Mouse (Mus musculus) kidney, adult 9 months (tissue): ENCODE results near the gene AW146154.
"Not testable (repeated sequence)": the region's sequence is repeated elsewhere in the genome, so short reads cannot be mapped to it uniquely, and the experiment has no call there.

Source experiments
- DNase-seq: peaks from one replicate; pipeline ENCODE4 v3.0.0; 2022

The AW146154 gene

DNA sequence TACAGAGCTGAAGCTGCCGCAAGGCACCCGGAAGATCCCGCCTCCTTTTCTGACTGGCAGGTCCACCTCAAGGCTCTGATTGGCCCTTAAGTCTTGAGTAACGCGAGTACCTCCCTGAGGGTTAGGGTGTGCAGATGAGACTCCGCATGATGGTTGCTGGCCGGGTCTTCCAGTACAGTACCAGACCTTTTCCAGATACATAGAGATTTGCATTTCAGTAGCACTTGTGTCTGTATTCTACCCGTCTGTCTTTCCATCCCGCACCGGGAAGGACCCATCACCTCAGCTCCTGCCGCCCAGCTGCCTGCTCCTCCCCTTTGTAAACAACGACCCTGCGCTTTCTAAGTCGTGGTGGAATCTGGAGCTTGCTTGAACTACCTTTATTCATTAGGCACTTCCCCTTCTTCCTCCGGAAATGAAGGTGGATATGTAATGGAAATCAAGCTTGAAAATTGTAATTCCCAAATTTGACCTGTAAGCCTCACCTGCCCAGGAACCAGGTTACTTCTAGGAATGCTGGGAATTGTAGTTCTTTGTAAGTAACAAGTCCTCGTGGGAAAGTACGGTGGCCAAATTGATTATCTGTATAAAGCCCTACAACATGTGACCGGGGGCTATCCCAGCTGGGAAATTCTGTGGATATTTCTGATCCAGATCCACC lies at the start of gene AW146154, which contains the start of gene Gm20449:
Gene AW146154, minus strand, starts transcription at position 502 of the 661 bp plus-strand sequence.
Gene Gm20449, minus strand, starts transcription at position 29 of the 661 bp plus-strand sequence.
- peak; percentile 99 for DNase-seq

DNA sequence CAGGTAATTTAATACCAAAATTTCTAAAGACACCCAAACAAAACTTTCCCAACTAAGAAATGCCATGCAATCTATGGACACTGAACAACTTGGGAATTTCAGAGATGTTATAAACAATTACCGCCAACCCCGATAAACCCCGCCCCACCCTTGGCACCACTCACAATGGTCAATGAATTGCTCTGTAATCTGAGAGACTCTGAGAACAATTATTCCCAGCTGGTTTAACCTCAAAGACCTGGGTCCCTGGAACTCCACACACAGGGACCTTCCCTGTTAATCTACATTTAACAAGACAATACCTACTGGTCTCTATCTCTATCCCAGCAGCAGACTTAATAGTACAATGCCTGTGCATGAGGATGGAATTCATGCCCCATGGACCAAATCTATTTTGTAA lies 13.0 kb upstream of the AW146154 start:
- DNase-seq = no peak

DNA sequence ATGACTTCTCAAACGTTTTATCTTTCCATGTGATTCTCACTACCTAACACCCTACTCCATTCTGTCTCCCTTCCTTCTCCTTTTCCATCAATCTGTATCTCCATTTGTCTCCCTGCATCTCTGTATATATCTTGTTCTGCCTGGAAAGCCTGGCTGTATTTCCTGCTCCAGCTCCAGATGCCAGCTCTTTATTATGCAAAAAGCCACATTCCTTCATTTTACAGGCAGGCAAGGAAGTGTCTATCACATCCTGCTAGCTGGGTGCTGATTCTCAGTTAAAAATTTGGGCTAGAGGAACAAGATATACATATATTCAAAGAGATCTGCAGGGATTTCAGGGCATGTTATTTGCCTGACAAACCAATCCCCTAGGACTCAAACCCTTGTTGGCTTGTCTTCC lies 12.5 kb upstream of the AW146154 start:
- DNase-seq = no peak

- DNase-seq = no peak
Observed at GRCm38 (mm10) chr7:41502402-41502801, 2.7 kb upstream of the AW146154 start.

DNA sequence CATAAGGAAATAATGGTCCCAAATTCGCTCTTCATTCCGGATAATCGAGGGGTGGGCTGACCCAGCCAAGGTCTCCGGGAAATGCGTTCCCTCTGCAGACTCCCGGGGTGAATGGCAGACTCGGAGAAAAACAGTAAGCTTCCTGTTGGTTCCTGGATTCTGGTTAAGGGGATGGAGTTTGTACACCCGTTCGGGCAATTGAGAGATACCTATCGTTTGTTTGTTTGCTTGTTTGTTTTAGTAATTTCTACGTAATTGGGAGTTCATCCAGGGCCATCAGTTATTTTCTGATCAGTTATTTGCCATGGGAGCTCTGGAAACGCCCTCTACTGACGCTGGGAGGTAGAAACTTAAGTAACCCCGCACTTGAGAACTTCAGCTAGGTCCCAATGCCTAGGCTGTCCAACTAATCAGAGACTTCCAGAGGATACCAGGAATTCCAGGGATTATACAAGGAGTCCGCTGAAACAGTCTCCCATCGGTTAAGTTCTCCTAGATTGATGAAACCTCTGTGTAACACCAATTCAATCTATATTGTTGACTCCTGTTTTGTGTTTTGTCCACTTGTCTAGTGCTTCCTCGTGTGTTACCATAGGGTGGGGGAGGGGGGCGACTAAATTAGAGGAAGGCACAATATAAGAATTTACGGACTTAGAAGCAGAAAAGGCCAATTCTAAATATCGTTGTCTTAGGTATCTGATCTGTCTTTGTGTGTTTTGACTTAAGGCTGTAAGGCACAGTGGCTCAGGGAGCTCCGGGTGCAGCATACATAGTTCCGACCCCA lies 653 bp upstream of the AW146154 start:
- DNase-seq = peak; percentile 90

DNA sequence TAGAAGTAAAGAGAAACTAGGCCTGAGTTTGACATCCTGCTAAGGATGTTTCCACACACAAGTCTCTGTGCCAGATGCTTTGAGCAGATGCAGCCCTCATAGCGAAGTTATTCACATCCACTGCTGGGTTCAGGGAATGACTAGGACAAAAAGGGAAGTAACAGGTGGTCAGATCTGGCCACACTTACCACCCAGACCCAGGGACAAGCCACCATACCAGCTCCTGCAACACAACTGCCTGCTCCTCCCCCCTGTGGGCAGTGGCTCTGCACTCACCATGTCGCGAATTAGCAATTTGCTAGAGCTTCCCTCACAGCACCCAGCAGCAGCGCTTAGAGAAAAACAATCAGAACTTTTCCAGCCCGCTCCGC lies 687 bp downstream of the AW146154 start:
- DNase-seq = not testable (repeated sequence)

GRCm38 (mm10) chr7:41498464-41498863 lies 1.2 kb downstream of the AW146154 start:
- peak; percentile 32 for DNase-seq

- no peak for DNase-seq
Observed at GRCm38 (mm10) chr7:41497871-41498270, 1.8 kb downstream of the AW146154 start.

DNA sequence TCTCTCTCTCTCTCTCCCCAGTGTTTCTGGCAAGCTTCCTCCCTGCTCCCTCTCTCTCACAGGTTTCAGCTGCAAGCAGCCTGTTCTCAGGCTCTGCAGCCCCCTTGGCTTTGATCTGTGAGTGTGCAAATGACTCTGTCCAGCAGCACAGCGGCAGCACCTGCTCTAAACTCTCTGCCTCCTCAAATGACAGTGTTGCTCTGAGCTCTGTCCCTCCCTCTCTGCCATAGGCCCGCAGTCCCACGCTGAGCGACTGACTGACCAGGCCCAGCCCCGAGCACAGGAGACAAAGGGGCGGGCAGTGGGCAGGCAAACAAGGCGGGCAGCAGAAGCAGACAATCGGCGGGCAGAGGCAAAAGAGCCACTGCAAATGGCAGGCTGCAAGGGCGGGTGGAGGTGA lies 47.8 kb downstream of the AW146154 start:
- DNase-seq = no peak

DNA sequence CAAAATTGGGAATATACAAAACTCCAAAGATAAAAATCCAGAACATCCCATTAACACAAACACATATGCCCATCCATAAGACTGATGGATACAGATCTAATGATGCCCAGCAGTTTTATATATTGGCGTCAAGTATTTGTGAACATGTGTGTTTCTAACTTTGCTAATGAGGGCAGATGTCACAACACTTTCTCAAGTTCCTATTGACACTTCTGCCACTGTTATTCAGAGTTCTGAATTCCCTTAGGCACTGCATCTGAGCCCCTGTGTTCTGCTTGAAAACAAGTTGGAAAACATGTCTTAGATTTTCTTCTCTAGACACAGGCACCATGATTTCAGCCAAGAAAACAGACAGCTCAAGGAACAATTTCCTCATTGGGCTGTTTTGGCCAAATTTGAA lies 51.1 kb downstream of the AW146154 start, which contains the start of gene Vmn2r57:
Gene Vmn2r57, minus strand, starts transcription at position 101 of the 400 bp plus-strand sequence.
- DNase-seq = not testable (repeated sequence)
